Mouse (Mus musculus) heart, adult 2 months (tissue): ENCODE measurements around the gene Fam169a.

Experiments
- CTCF ChIP-seq: fragments of 200-600 bp; IDR thresholded peaks from 2 replicates; pipeline ENCODE4 v1.8.1; 2022; ENCODE audit warnings: antibody characterized with exemption, mild to moderate bottlenecking, moderate library complexity
- EP300 ChIP-seq: fragments of 200-500 bp; IDR thresholded peaks from 2 replicates; pipeline ENCODE4 v1.6.1; 2011; ENCODE audit warnings: low read depth, low read length, control low read depth; ENCODE audit not compliant: insufficient read depth

- TF ChIP-seq EP300 (no peak), CTCF (no peak)
Measured at GRCm38 (mm10) chr13:97070931-97071625, 4.0 kb downstream of the Fam169a start.
